Mouse (Mus musculus) small intestine, adult 2 months (tissue): ENCODE results near the gene Dntt.

Experiments used
- CTCF ChIP-seq: fragments of 200-500 bp; IDR thresholded peaks from 2 replicates; pipeline ENCODE4 v1.5.1; 2012; ENCODE audit warnings: low read depth, mild to moderate bottlenecking, control low read depth, inconsistent platforms, low read length, moderate library complexity, mixed read lengths; ENCODE audit not compliant: insufficient replicate concordance, insufficient read length; ENCODE audit errors: extremely low read depth
- POLR2A ChIP-seq: fragments of 200-500 bp; IDR thresholded peaks from 2 replicates; pipeline ENCODE4 v1.6.1; 2012; ENCODE audit warnings: low read depth, mild to moderate bottlenecking, control low read depth, inconsistent platforms, low read length, moderate library complexity

DNA sequence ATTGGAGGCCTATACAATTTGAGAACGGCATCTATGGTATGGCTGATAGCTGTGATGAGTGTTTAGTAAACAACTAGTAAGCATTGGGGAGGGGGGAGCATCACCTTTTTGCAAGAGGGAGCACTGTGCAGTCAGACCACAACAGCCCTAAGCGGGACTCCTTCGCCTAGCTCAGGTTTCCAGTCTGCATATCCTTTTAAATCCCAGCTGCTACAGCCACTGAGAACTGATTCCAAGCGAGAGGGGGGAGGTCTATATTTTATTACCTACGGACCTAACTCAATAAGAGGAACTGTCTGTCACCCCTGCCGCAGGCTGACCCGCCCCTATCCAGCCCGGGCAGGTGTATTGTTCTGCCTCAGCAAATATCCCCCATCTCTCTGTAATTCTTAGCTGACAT is 78.5 kb downstream of the Dntt start:
- TF ChIP-seq POLR2A (no peak), CTCF (no peak)
